ENCODE assay signal across 19 mouse cellular contexts in the genomic region with DNA sequence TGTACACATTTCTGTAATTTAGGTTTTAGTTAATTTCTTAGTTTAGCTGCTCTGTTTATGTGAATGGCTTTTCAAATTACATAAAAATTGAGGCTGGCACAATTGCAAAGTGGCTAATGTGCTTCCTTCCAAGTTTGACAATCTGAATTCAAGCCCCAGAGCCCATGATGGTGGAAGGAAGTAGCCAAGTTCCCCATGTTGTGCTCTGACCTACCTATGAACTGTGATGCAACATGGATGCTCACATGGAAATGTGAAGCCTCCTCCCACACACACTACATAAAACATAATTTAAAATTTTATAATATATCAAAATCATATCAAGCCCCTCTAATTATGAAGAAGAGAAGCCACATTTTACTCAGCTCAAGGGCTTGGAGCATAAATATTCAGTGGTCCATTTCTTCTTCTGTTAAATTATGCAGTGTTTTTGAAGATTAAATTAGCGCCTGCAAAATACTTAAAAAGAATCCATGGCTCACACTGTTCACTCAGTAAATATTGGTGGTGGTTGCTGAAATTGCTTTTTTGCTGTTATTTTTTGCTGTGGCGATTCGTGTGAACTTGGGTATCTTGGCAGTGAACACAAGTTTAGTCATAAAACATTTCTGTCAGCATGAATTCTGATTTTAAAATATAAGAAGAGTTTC.
DNase-seq lines count a peak whose midpoint lies in the region; ATAC-seq and TF ChIP-seq lines count a peak whose summit lies in the region.
"Had no signal": no experiment of that assay in that cellular context is flagged by ENCODE, and none has a peak within 500 bp of the region (broad histone marks: within the 10 kb centered on the region; RNA-seq: fewer than 3 reads in every experiment).

No protein-coding gene starts in this region.

- H3K9me3 ChIP-seq in limb, embryonic 13.5 days: no peaks in the 10 kb centered on the region
- no peaks in the 10 kb centered on the region for H3K9me3 ChIP-seq in limb, embryonic 10.5 days (replicated peaks)
- no peaks in the 10 kb centered on the region for H3K9me3 ChIP-seq in embryonic facial prominence, embryonic 10.5 days
- no peaks in the 10 kb centered on the region for H3K9me3 ChIP-seq in forebrain, embryonic 15.5 days
- H3K9me3 ChIP-seq in lung, postnatal 0 days (ENCODE audit: low read length): no peaks in the 10 kb centered on the region
- H3K9me3 ChIP-seq: hindbrain, embryonic 10.5 days; liver, embryonic 12.5 days had no signal

- no peak overlapping the region for H3K27ac ChIP-seq in limb, embryonic 13.5 days
- H3K27ac ChIP-seq in limb, embryonic 10.5 days: no peak overlapping the region
- peak overlapping the region; percentile 57; the same call in 1 of the 2 replicates for H3K27ac ChIP-seq in embryonic facial prominence, embryonic 10.5 days (replicated peaks)
- H3K27ac ChIP-seq in forebrain, embryonic 15.5 days (replicated peaks): no peak overlapping the region
- no peak overlapping the region for H3K27ac ChIP-seq in gastrocnemius, adult 2 months
- no peak overlapping the region for H3K27ac ChIP-seq in lung, postnatal 0 days (ENCODE audit: low read length)
- H3K27ac ChIP-seq: hindbrain, embryonic 10.5 days; layer of hippocampus, adult 2 months; liver, embryonic 12.5 days had no signal

- H3K9ac ChIP-seq in limb, embryonic 13.5 days: no peak overlapping the region
- H3K9ac ChIP-seq in forebrain, embryonic 15.5 days (replicated peaks): no peak overlapping the region
- no peak overlapping the region for H3K9ac ChIP-seq in lung, postnatal 0 days (replicated peaks; ENCODE audit: low read depth)
- H3K9ac ChIP-seq: liver, embryonic 12.5 days; lung, embryonic 14.5 days had no signal

- no peak overlapping the region for H3K4me2 ChIP-seq in limb, embryonic 13.5 days (replicated peaks)
- H3K4me2 ChIP-seq in forebrain, embryonic 15.5 days (replicated peaks): no peak overlapping the region
- H3K4me2 ChIP-seq in lung, postnatal 0 days (replicated peaks; ENCODE audit: low read depth, low read length): no peak overlapping the region
- H3K4me2 ChIP-seq: liver, embryonic 12.5 days; lung, embryonic 14.5 days had no signal

- ATAC-seq in limb, embryonic 13.5 days (ENCODE audit: low FRiP score, low read depth): peak; percentile 33
- ATAC-seq in forebrain, embryonic 15.5 days (replicated peaks): peak; percentile 72
- ATAC-seq in lung, postnatal 0 days: no peak
- ATAC-seq: liver, embryonic 12.5 days had no signal

- no peaks in the 10 kb centered on the region for H3K27me3 ChIP-seq in limb, embryonic 13.5 days
- H3K27me3 ChIP-seq in limb, embryonic 10.5 days (ENCODE audit: low read depth, poor library complexity, severe bottlenecking): no peaks in the 10 kb centered on the region
- H3K27me3 ChIP-seq in embryonic facial prominence, embryonic 10.5 days (replicated peaks; ENCODE audit: low read depth, poor library complexity, severe bottlenecking): no peaks in the 10 kb centered on the region
- H3K27me3 ChIP-seq in forebrain, embryonic 15.5 days: no peaks in the 10 kb centered on the region
- H3K27me3 ChIP-seq in lung, postnatal 0 days (replicated peaks; ENCODE audit: insufficient read depth, low read length): no peaks in the 10 kb centered on the region
- H3K27me3 ChIP-seq: liver, embryonic 12.5 days had no signal

- TF ChIP-seq EP300 in lung, postnatal 0 days (IDR thresholded peaks at IDR 0.05): no peak

- WGBS in limb, embryonic 13.5 days: 51% methylated on average over 3 of the region's 3 CpGs
- 89% methylated on average over 3 of the region's 3 CpGs for WGBS in limb, embryonic 10.5 days
- WGBS in embryonic facial prominence, embryonic 10.5 days: 86% methylated on average over 3 of the region's 3 CpGs
- WGBS in forebrain, embryonic 15.5 days: 19% methylated on average over 3 of the region's 3 CpGs
- WGBS in lung, postnatal 0 days: 84% methylated on average over 3 of the region's 3 CpGs

- H3K4me1 ChIP-seq in limb, embryonic 13.5 days: no peaks in the 10 kb centered on the region
- H3K4me1 ChIP-seq in limb, embryonic 10.5 days: no peaks in the 10 kb centered on the region
- peaks cover 9% of the 10 kb centered on the region; the same call in 1 of the 2 replicates for H3K4me1 ChIP-seq in embryonic facial prominence, embryonic 10.5 days
- peaks cover 9% of the 10 kb centered on the region; the same call in 1 of the 2 replicates for H3K4me1 ChIP-seq in forebrain, embryonic 15.5 days
- H3K4me1 ChIP-seq in lung, postnatal 0 days (ENCODE audit: insufficient read depth, low read depth, low read length): no peaks in the 10 kb centered on the region
- H3K4me1 ChIP-seq: hindbrain, embryonic 10.5 days; liver, embryonic 12.5 days had no signal

- no peak overlapping the region for H3K4me3 ChIP-seq in limb, embryonic 13.5 days
- no peak overlapping the region for H3K4me3 ChIP-seq in limb, embryonic 10.5 days
- H3K4me3 ChIP-seq in embryonic facial prominence, embryonic 10.5 days: no peak overlapping the region
- H3K4me3 ChIP-seq in forebrain, embryonic 15.5 days: no peak overlapping the region
- no peak overlapping the region for H3K4me3 ChIP-seq in gastrocnemius, adult 2 months
- no peak overlapping the region for H3K4me3 ChIP-seq in lung, postnatal 0 days (ENCODE audit: low read depth, low read length)
- H3K4me3 ChIP-seq: hindbrain, embryonic 10.5 days; layer of hippocampus, adult 2 months; liver, embryonic 12.5 days had no signal

- intact Hi-C loops in gastrocnemius, adult 2 months (cut with DNase I): no loop called here

- no peak for DNase-seq in limb, embryonic 10.5 days (ENCODE audit: low spot score)
- peak; percentile 4 for DNase-seq in adipocyte (ENCODE audit: low spot score)
- no peak for DNase-seq in embryonic facial prominence, embryonic 10.5 days (ENCODE audit: low spot score)
- no peak for DNase-seq in gastrocnemius, adult 2 months
- no peak for DNase-seq in gastrocnemius, postnatal 10 days
- DNase-seq in lung, postnatal 0 days (ENCODE audit: low spot score): no peak
- DNase-seq: adrenal gland, adult 2 months; cerebellum, postnatal 10 days; kidney, adult 11 months; kidney, postnatal 10 days; layer of hippocampus, postnatal 36 days; lung, embryonic 14.5 days; lung, postnatal 4 days; right cerebral cortex, postnatal 4 days had no signal

- TF ChIP-seq CTCF in gastrocnemius, adult 2 months (IDR thresholded peaks at IDR 0.05): no peak
- TF ChIP-seq CTCF in lung, postnatal 0 days (IDR thresholded peaks at IDR 0.05): no peak

- H3K36me3 ChIP-seq in limb, embryonic 13.5 days: no peaks in the 10 kb centered on the region
- H3K36me3 ChIP-seq in limb, embryonic 10.5 days: no peaks in the 10 kb centered on the region
- H3K36me3 ChIP-seq in embryonic facial prominence, embryonic 10.5 days (replicated peaks): no peaks in the 10 kb centered on the region
- no peaks in the 10 kb centered on the region for H3K36me3 ChIP-seq in forebrain, embryonic 15.5 days
- no peaks in the 10 kb centered on the region for H3K36me3 ChIP-seq in lung, postnatal 0 days (ENCODE audit: insufficient read depth, low read length)
- H3K36me3 ChIP-seq: hindbrain, embryonic 10.5 days; liver, embryonic 12.5 days had no signal
